Mouse (Mus musculus): ENCODE data around the gene Taf15.

- TF ChIP-seq EP300 (IDR thresholded peaks at IDR 0.05; ENCODE audit: low read depth in 1 of 2, low read length in 2 of 2) (0 out of 4 replicates have a peak, but pooled peaks of 1 of the 2 experiments have one; percentile 10), ZMIZ1 (IDR thresholded peaks at IDR 0.05; ENCODE audit: low read depth, low read length) (no peak), CTCF (IDR thresholded peaks at IDR 0.05 in 2 of 3, conservative IDR thresholded peaks at IDR 0.05 in 1 of 3; ENCODE audit: control insufficient read depth in 1 of 3, insufficient read depth in 1 of 3, low read depth in 2 of 3, low read length in 3 of 3, poor library complexity in 1 of 3, severe bottlenecking in 1 of 3) (no peak), SIN3A (IDR thresholded peaks at IDR 0.05; ENCODE audit: low read length) (0 out of 2 replicates have a peak, but pooled peaks have one; percentile 68), POLR2A (IDR thresholded peaks at IDR 0.05; ENCODE audit: control insufficient read depth in 1 of 2, insufficient read depth in 1 of 2, low read depth in 1 of 2, low read length in 2 of 2, poor library complexity in 1 of 2) (no peak; a peak in 1 of 4 replicates), TAL1 (IDR thresholded peaks at IDR 0.05; ENCODE audit: low read length) (no peak), ZC3H11A (IDR thresholded peaks at IDR 0.05; ENCODE audit: low read depth, low read length) (no peak), CHD2 (IDR thresholded peaks at IDR 0.05; ENCODE audit: low read length) (no peak)
These were observed 540 bp downstream of the Taf15 start for GRCm38 (mm10) chr11:83473235-83474016.

All from MEL (cell line).